Mouse (Mus musculus): ENCODE measurements around the gene E330034G19Rik. TPM values are rescaled to one million over a fixed set of nuclear protein-coding genes. Genes with fewer than 3 reads are reported as not detected.
"Not testable (repeated sequence)": the region's sequence is repeated elsewhere in the genome, so short reads cannot be mapped to it uniquely, and the experiment has no call there.

E330034G19Rik gene
- total and polyA plus RNA-seq, 3 experiments: 0.17 TPM; not detected in 2

GRCm38 (mm10) chr14:24311110-24311509 is 18.1 kb downstream of the E330034G19Rik start (continued):
- TF ChIP-seq JUN (IDR thresholded peaks at IDR 0.05; ENCODE audit: insufficient read depth, low read depth, low read length) (no peak), USF1 (IDR thresholded peaks at IDR 0.05; ENCODE audit: low read depth, low read length) (no peak), ELF1 (IDR thresholded peaks at IDR 0.05; ENCODE audit: low read depth, low read length) (no peak), KAT2A (IDR thresholded peaks at IDR 0.05; ENCODE audit: insufficient replicate concordance, low read length) (no peak), SMC3 (IDR thresholded peaks at IDR 0.05; ENCODE audit: low read depth, low read length) (peak; percentile 78), EP300 (IDR thresholded peaks at IDR 0.05; ENCODE audit: low read length) (0 out of 2 replicates have a peak, but pooled peaks have one; percentile 24), MXI1 (IDR thresholded peaks at IDR 0.05; ENCODE audit: low read depth, low read length) (peak; percentile 66; the same call in 1 of the 2 replicates), HCFC1 (IDR thresholded peaks at IDR 0.05; ENCODE audit: low read depth, low read length) (no peak; the same call in 1 of the 2 replicates), TCF12 (IDR thresholded peaks at IDR 0.05; ENCODE audit: low read depth, low read length) (no peak), MYC (IDR thresholded peaks at IDR 0.05; ENCODE audit: low read depth, low read length) (peak; percentile 99), JUND (conservative IDR thresholded peaks at IDR 0.05; ENCODE audit: low read depth, low read length) (no peak; the same call in 1 of the 2 replicates), NRF1 (IDR thresholded peaks at IDR 0.05; ENCODE audit: low read depth, low read length) (0 out of 2 replicates have a peak, but pooled peaks have one; percentile 9), MAFK (IDR thresholded peaks at IDR 0.05; ENCODE audit: insufficient replicate concordance, low read length) (0 out of 2 replicates have a peak, but pooled peaks have one; percentile 5)

GRCm38 (mm10) chr14:24347007-24347406 is 54.0 kb downstream of the E330034G19Rik start:
- in situ Hi-C loops (cut with MboI; ENCODE audit: low pct_ligation_motif_present, low pct_unique_long_range_greater_than_20kb, low sequenced_read_pairs); H3K79me2 ChIP-seq (replicated peaks; ENCODE audit: control insufficient read depth, extremely low read depth, insufficient read depth, poor library complexity, severe bottlenecking); H3K9ac ChIP-seq (ENCODE audit: insufficient read depth, low read depth); H3K4me3 ChIP-seq (replicated peaks in 1 of 3; ENCODE audit: low read depth in 2 of 3, low read length in 2 of 3, poor library complexity in 1 of 3); H3K36me3 ChIP-seq (replicated peaks in 1 of 2; ENCODE audit: control insufficient read depth in 1 of 2, insufficient read depth in 1 of 2, low read length in 1 of 2); H3K27ac ChIP-seq (ENCODE audit: insufficient read depth, low read depth); DNase-seq (ENCODE audit: extremely low read depth); H3K27me3 ChIP-seq (replicated peaks); H3K4me2 ChIP-seq (ENCODE audit: insufficient read depth, low read depth, poor library complexity, severe bottlenecking); H3K9me3 ChIP-seq (replicated peaks; ENCODE audit: low read length); H3K4me1 ChIP-seq (ENCODE audit: control insufficient read depth in 1 of 2, insufficient read depth in 2 of 2); dilution Hi-C loops (cut with MboI; ENCODE audit: extremely low pct_ligation_motif_present, extremely low pct_unique_long_range_greater_than_20kb, low sequenced_read_pairs): not testable (repeated sequence)

GRCm38 (mm10) chr14:24358295-24358951 is 65.4 kb downstream of the E330034G19Rik start:
- Histone ChIP-seq H3K4me3 (replicated peaks in 1 of 3; ENCODE audit: low read depth in 2 of 3, low read length in 2 of 3, poor library complexity in 1 of 3) (no peak overlapping the region), H3K4me1 (ENCODE audit: control insufficient read depth in 1 of 2, insufficient read depth in 2 of 2) (no peaks in the 10 kb centered on the region), H3K27ac (ENCODE audit: insufficient read depth, low read depth) (no peak overlapping the region), H3K9ac (ENCODE audit: insufficient read depth, low read depth) (no peak overlapping the region), H3K27me3 (replicated peaks) (no peaks in the 10 kb centered on the region), H3K36me3 (replicated peaks in 1 of 2; ENCODE audit: control insufficient read depth in 1 of 2, insufficient read depth in 1 of 2, low read length in 1 of 2) (no peaks in the 10 kb centered on the region), H3K4me2 (ENCODE audit: insufficient read depth, low read depth, poor library complexity, severe bottlenecking) (no peak overlapping the region), H3K79me2 (replicated peaks; ENCODE audit: control insufficient read depth, extremely low read depth, insufficient read depth, poor library complexity, severe bottlenecking) (no peaks in the 10 kb centered on the region), H3K9me3 (replicated peaks; ENCODE audit: low read length) (peaks cover 4% of the 10 kb centered on the region)
- peak; percentile 42 for DNase-seq (ENCODE audit: extremely low read depth)
- dilution Hi-C loops (cut with MboI; ENCODE audit: extremely low pct_ligation_motif_present, extremely low pct_unique_long_range_greater_than_20kb, low sequenced_read_pairs): no loop called here
- in situ Hi-C loops (cut with MboI; ENCODE audit: low pct_ligation_motif_present, low pct_unique_long_range_greater_than_20kb, low sequenced_read_pairs): no loop called here
- no peak for TF ChIP-seq PAX5 (IDR thresholded peaks at IDR 0.05; ENCODE audit: low read length)
- TF ChIP-seq CHD1 (IDR thresholded peaks at IDR 0.05; ENCODE audit: low read depth, low read length): no peak
- TF ChIP-seq MAX (IDR thresholded peaks at IDR 0.05; ENCODE audit: low read length): 0 out of 2 replicates have a peak, but pooled peaks have one; percentile 26
- TF ChIP-seq NELFE (IDR thresholded peaks at IDR 0.05; ENCODE audit: low read depth, low read length): no peak; the same call in 1 of the 2 replicates
- TF ChIP-seq UBTF (IDR thresholded peaks at IDR 0.05; ENCODE audit: low read depth, low read length): no peak
- TF ChIP-seq USF1 (IDR thresholded peaks at IDR 0.05; ENCODE audit: low read depth, low read length): no peak
- TF ChIP-seq RCOR1 (conservative IDR thresholded peaks at IDR 0.05; ENCODE audit: low read depth, low read length): no peak
- TF ChIP-seq NRF1 (IDR thresholded peaks at IDR 0.05; ENCODE audit: low read depth, low read length): no peak
- no peak for TF ChIP-seq IRF4 (IDR thresholded peaks at IDR 0.05; ENCODE audit: low read depth, low read length)
- TF ChIP-seq TCF12 (IDR thresholded peaks at IDR 0.05; ENCODE audit: low read depth, low read length): no peak
- TF ChIP-seq MAZ (IDR thresholded peaks at IDR 0.05; ENCODE audit: low read depth, low read length): no peak
- TF ChIP-seq ZC3H11A (IDR thresholded peaks at IDR 0.05; ENCODE audit: low read depth, low read length): no peak
- no peak for TF ChIP-seq MAFK (IDR thresholded peaks at IDR 0.05; ENCODE audit: insufficient replicate concordance, low read length)
- TF ChIP-seq ELF1 (IDR thresholded peaks at IDR 0.05; ENCODE audit: low read depth, low read length): peak; percentile 54; the same call in 1 of the 2 replicates
- no peak for TF ChIP-seq MXI1 (IDR thresholded peaks at IDR 0.05; ENCODE audit: low read depth, low read length)
- no peak for TF ChIP-seq ZMIZ1 (IDR thresholded peaks at IDR 0.05; ENCODE audit: low read depth, low read length)
- no peak for TF ChIP-seq TBP (conservative IDR thresholded peaks at IDR 0.05; ENCODE audit: low read depth, low read length)
- no peak for TF ChIP-seq SIN3A (IDR thresholded peaks at IDR 0.05; ENCODE audit: low read length)
- TF ChIP-seq ETS1 (conservative IDR thresholded peaks at IDR 0.05; ENCODE audit: low read depth, low read length): no peak
- TF ChIP-seq JUN (IDR thresholded peaks at IDR 0.05; ENCODE audit: insufficient read depth, low read depth, low read length): no peak
- no peak for TF ChIP-seq POLR2AphosphoS2 (IDR thresholded peaks at IDR 0.05; ENCODE audit: low read depth, low read length)
- TF ChIP-seq POLR2A (IDR thresholded peaks at IDR 0.05; ENCODE audit: low read depth, low read length): no peak

Data from CH12.LX (cell line).